In genomic region chr10:117581007-117581752, GRCm38 (mm10) we compare ENCODE assay signal across 27 mouse cellular contexts. TPM values are rescaled to one million over a fixed set of nuclear protein-coding genes. Genes with fewer than 3 reads are reported as not detected.
"Had no signal": no experiment of that assay in that cellular context is flagged by ENCODE, and none has a peak within 500 bp of the region (broad histone marks: within the 10 kb centered on the region; RNA-seq: fewer than 3 reads in every experiment).

No protein-coding gene starts in this region.

- H3K9ac ChIP-seq: embryonic facial prominence, embryonic 12.5 days; embryonic facial prominence, embryonic 13.5 days; embryonic facial prominence, embryonic 15.5 days; forebrain, embryonic 12.5 days; forebrain, embryonic 13.5 days; forebrain, embryonic 15.5 days; forebrain, postnatal 0 days had no signal

- H3K9me3 ChIP-seq: embryonic facial prominence, embryonic 10.5 days; embryonic facial prominence, embryonic 12.5 days; embryonic facial prominence, embryonic 13.5 days; embryonic facial prominence, embryonic 15.5 days; forebrain, embryonic 10.5 days; forebrain, embryonic 12.5 days; forebrain, embryonic 13.5 days; forebrain, embryonic 15.5 days had no signal

- H3K27ac ChIP-seq: embryonic facial prominence, embryonic 10.5 days; embryonic facial prominence, embryonic 12.5 days; embryonic facial prominence, embryonic 13.5 days; embryonic facial prominence, embryonic 15.5 days; forebrain, embryonic 10.5 days; forebrain, embryonic 12.5 days; forebrain, embryonic 13.5 days; forebrain, embryonic 15.5 days; gastrocnemius, adult 2 months; heart, adult 2 months had no signal

- H3K27me3 ChIP-seq: embryonic facial prominence, embryonic 12.5 days; embryonic facial prominence, embryonic 13.5 days; embryonic facial prominence, embryonic 15.5 days; forebrain, embryonic 12.5 days; forebrain, embryonic 13.5 days; forebrain, embryonic 15.5 days had no signal

- H3K4me2 ChIP-seq: embryonic facial prominence, embryonic 12.5 days; embryonic facial prominence, embryonic 13.5 days; embryonic facial prominence, embryonic 15.5 days; forebrain, embryonic 12.5 days; forebrain, embryonic 13.5 days; forebrain, embryonic 15.5 days had no signal

- H3K36me3 ChIP-seq: embryonic facial prominence, embryonic 10.5 days; embryonic facial prominence, embryonic 12.5 days; embryonic facial prominence, embryonic 13.5 days; embryonic facial prominence, embryonic 15.5 days; forebrain, embryonic 10.5 days; forebrain, embryonic 12.5 days; forebrain, embryonic 15.5 days had no signal

- ATAC-seq: forebrain, embryonic 13.5 days; forebrain, embryonic 14.5 days; forebrain, embryonic 15.5 days; forebrain, embryonic 16.5 days; forebrain, postnatal 0 days had no signal

- H3K4me3 ChIP-seq: embryonic facial prominence, embryonic 10.5 days; embryonic facial prominence, embryonic 12.5 days; embryonic facial prominence, embryonic 13.5 days; embryonic facial prominence, embryonic 15.5 days; erythroblast, embryonic 14.5 days; forebrain, embryonic 10.5 days; forebrain, embryonic 12.5 days; forebrain, embryonic 13.5 days; forebrain, embryonic 15.5 days; gastrocnemius, adult 2 months; heart, adult 2 months had no signal

- DNase-seq: cerebellum, adult 9-10 months; cerebellum, adult 9-11 months; cerebellum, postnatal 10 days; cerebellum, postnatal 14 days; cerebellum, postnatal 25 days; cerebellum, postnatal 36 days; embryo, embryonic 11 days; forebrain, postnatal 0 days; gastrocnemius, adult 2 months; gastrocnemius, postnatal 10 days; gastrocnemius, postnatal 14 days; gastrocnemius, postnatal 25 days; gastrocnemius, postnatal 36 days; heart, adult 11 months; heart, adult 18-20 months; heart, adult 2 months had no signal

- H3K4me1 ChIP-seq: forebrain, embryonic 12.5 days; forebrain, embryonic 13.5 days; forebrain, embryonic 15.5 days had no signal

RNA-seq across cellular contexts. Expression of gene Cpm, which starts 48.1 kb away (rescaled TPM):
- polyA plus RNA-seq: erythroblast, embryonic 14.5 days had no signal
